Mouse (Mus musculus): Measurements from ENCODE around the gene Cdipt. TPM values are rescaled to one million over a fixed set of nuclear protein-coding genes. Genes with fewer than 3 reads are reported as not detected.
A peak's percentile ranks its signal among the peaks of the same experiment; 100 is the strongest.

Gene Cdipt
- total and polyA plus RNA-seq, 3 experiments: 98.4 to 151 TPM; not detected in 1

- peak overlapping the region; percentile 59 to 86; a peak in 3 of 4 replicates for H3K4me3 ChIP-seq (ENCODE audit: control insufficient read depth in 1 of 2, insufficient read depth in 1 of 2, low read depth in 2 of 2, low read length in 2 of 2)
- peak overlapping the region; percentile 97 for H3K9ac ChIP-seq (ENCODE audit: control insufficient read depth, low read depth, low read length, poor library complexity, severe bottlenecking)
- H3K4me1 ChIP-seq (ENCODE audit: control insufficient read depth in 1 of 2, insufficient read depth in 2 of 2, low read length in 2 of 2): peaks cover 22 to 44% of the 10 kb centered on the region in 2 experiments
- peaks cover 15 to 46% of the 10 kb centered on the region in 2 experiments for H3K36me3 ChIP-seq (ENCODE audit: control insufficient read depth in 1 of 2, insufficient read depth in 2 of 2, low read length in 2 of 2)
- H3K79me2 ChIP-seq (ENCODE audit: control insufficient read depth, insufficient read depth, low read length, poor library complexity): peaks cover 41% of the 10 kb centered on the region
- TF ChIP-seq RCOR1 (IDR thresholded peaks at IDR 0.05; ENCODE audit: low read depth, low read length): no peak
- TF ChIP-seq ZMIZ1 (IDR thresholded peaks at IDR 0.05; ENCODE audit: low read depth, low read length): peak; percentile 48; the same call in 1 of the 2 replicates
- peak; percentile 19; the same call in 1 of the 2 replicates for TF ChIP-seq SIN3A (IDR thresholded peaks at IDR 0.05; ENCODE audit: low read length)
- TF ChIP-seq GATA1 (IDR thresholded peaks at IDR 0.05; ENCODE audit: low read depth, low read length): no peak
- no peak for TF ChIP-seq ETS1 (IDR thresholded peaks at IDR 0.05; ENCODE audit: low read depth, low read length)
- no peak; the same call in 1 of the 2 replicates for TF ChIP-seq POLR2AphosphoS2 (IDR thresholded peaks at IDR 0.05; ENCODE audit: low read length)
- peak; percentile 36 for TF ChIP-seq TCF12 (IDR thresholded peaks at IDR 0.05; ENCODE audit: low read depth, low read length)
- peak; percentile 42 to 66; a peak in 3 of 4 replicates for TF ChIP-seq POLR2A (IDR thresholded peaks at IDR 0.05; ENCODE audit: control insufficient read depth in 1 of 2, insufficient read depth in 1 of 2, low read depth in 1 of 2, low read length in 2 of 2, poor library complexity in 1 of 2)
- TF ChIP-seq BHLHE40 (IDR thresholded peaks at IDR 0.05; ENCODE audit: borderline replicate concordance, low read depth, low read length): no peak
- TF ChIP-seq ZKSCAN1 (IDR thresholded peaks at IDR 0.05; ENCODE audit: low read depth, low read length): no peak
- TF ChIP-seq USF2 (IDR thresholded peaks at IDR 0.05; ENCODE audit: borderline replicate concordance in 1 of 2, insufficient read depth in 1 of 2, low read depth in 1 of 2, low read length in 2 of 2): no peak
- no peak for TF ChIP-seq CHD2 (IDR thresholded peaks at IDR 0.05; ENCODE audit: low read length)
- peak; percentile 52 for TF ChIP-seq NELFE (IDR thresholded peaks at IDR 0.05; ENCODE audit: low read depth, low read length)
- TF ChIP-seq EP300 (IDR thresholded peaks at IDR 0.05; ENCODE audit: low read depth in 1 of 2, low read length in 2 of 2): no peak; a peak in 1 of 4 replicates
- TF ChIP-seq POLR2AphosphoS5 (IDR thresholded peaks at IDR 0.05; ENCODE audit: borderline replicate concordance, low read depth, low read length): no peak
- no peak; the same call in 1 of the 2 replicates for TF ChIP-seq MAZ (IDR thresholded peaks at IDR 0.05; ENCODE audit: low read depth, low read length)
- TF ChIP-seq MAFK (IDR thresholded peaks at IDR 0.05; ENCODE audit: borderline replicate concordance, low read depth, low read length): no peak
- no peak; the same call in 1 of the 2 replicates for TF ChIP-seq MAX (IDR thresholded peaks at IDR 0.05; ENCODE audit: low read length)
- TF ChIP-seq RAD21 (IDR thresholded peaks at IDR 0.05; ENCODE audit: low read depth, low read length): no peak
- 0 out of 2 replicates have a peak, but pooled peaks have one; percentile 53 for TF ChIP-seq TBP (IDR thresholded peaks at IDR 0.05; ENCODE audit: low read depth, low read length)
- no peak for TF ChIP-seq NRF1 (IDR thresholded peaks at IDR 0.05; ENCODE audit: insufficient read depth, low read depth, low read length, poor library complexity, severe bottlenecking)
- no peak for TF ChIP-seq KAT2A (conservative IDR thresholded peaks at IDR 0.05; ENCODE audit: low read depth, low read length)
- no peak for TF ChIP-seq GABPA (IDR thresholded peaks at IDR 0.05; ENCODE audit: low read depth, low read length)
- TF ChIP-seq ZNF384 (IDR thresholded peaks at IDR 0.05; ENCODE audit: low read depth, low read length): no peak
- TF ChIP-seq HCFC1 (IDR thresholded peaks at IDR 0.05; ENCODE audit: low read depth, low read length): peak; percentile 49; the same call in 1 of the 2 replicates
- no peak for TF ChIP-seq ZC3H11A (IDR thresholded peaks at IDR 0.05; ENCODE audit: low read depth, low read length)
- TF ChIP-seq ELF1 (IDR thresholded peaks at IDR 0.05; ENCODE audit: low read depth, low read length): no peak
- no peak for TF ChIP-seq CHD1 (IDR thresholded peaks at IDR 0.05; ENCODE audit: low read depth, low read length)
- TF ChIP-seq E2F4 (IDR thresholded peaks at IDR 0.05; ENCODE audit: borderline replicate concordance, low read depth, low read length): peak; percentile 70; the same call in 1 of the 2 replicates
- TF ChIP-seq UBTF (IDR thresholded peaks at IDR 0.05; ENCODE audit: borderline replicate concordance, insufficient read depth, low read depth, low read length): peak; percentile 84; the same call in 1 of the 2 replicates
- peak; percentile 5; the same call in 1 of the 2 replicates for TF ChIP-seq MXI1 (IDR thresholded peaks at IDR 0.05; ENCODE audit: low read depth, low read length)
- no peak for TF ChIP-seq USF1 (IDR thresholded peaks at IDR 0.05; ENCODE audit: low read depth, low read length)
- no peak for TF ChIP-seq CTCF (IDR thresholded peaks at IDR 0.05 in 2 of 3, conservative IDR thresholded peaks at IDR 0.05 in 1 of 3; ENCODE audit: control insufficient read depth in 1 of 3, insufficient read depth in 1 of 3, low read depth in 2 of 3, low read length in 3 of 3, poor library complexity in 1 of 3, severe bottlenecking in 1 of 3)
- H3K27me3 ChIP-seq (ENCODE audit: control insufficient read depth in 1 of 2, insufficient read depth in 2 of 2, low read length in 2 of 2): no peaks in the 10 kb centered on the region
- peak overlapping the region; percentile 93 for H3K27ac ChIP-seq (ENCODE audit: control insufficient read depth, low read depth, low read length)
- DNase-seq (ENCODE audit: low read depth, low spot score): peak; percentile 85
- H3K9me3 ChIP-seq (replicated peaks; ENCODE audit: insufficient read depth, low read length): no peaks in the 10 kb centered on the region
These were observed 50.5 kb downstream of the Cdipt start for GRCm38 (mm10) chr7:127026161-127026600.
